Mouse (Mus musculus): ENCODE results near the gene Eya4.

Eya4 gene

GRCm38 (mm10) chr10:23233425-23233824 is 117.2 kb downstream of the Eya4 start:
- in situ Hi-C loops (cut with MboI, MseI): no loop called here

GRCm38 (mm10) chr10:23230863-23231262 is 119.7 kb downstream of the Eya4 start:
- in situ Hi-C loops (cut with MboI, MseI): no loop called here

- in situ Hi-C loops (cut with MboI, MseI): no loop called here
Measured at GRCm38 (mm10) chr10:23223336-23223735, 127.2 kb downstream of the Eya4 start.

- in situ Hi-C loops (cut with MboI, MseI): no loop called here
Measured at GRCm38 (mm10) chr10:23220432-23220831, 130.2 kb downstream of the Eya4 start.

- in situ Hi-C loops (cut with MboI, MseI): no loop called here
Measured at GRCm38 (mm10) chr10:23216815-23217214, 133.8 kb downstream of the Eya4 start.

GRCm38 (mm10) chr10:23211381-23211780 is 139.2 kb downstream of the Eya4 start:
- in situ Hi-C loops (cut with MboI, MseI): no loop called here

GRCm38 (mm10) chr10:23203885-23204284 is 146.7 kb downstream of the Eya4 start:
- in situ Hi-C loops (cut with MboI, MseI): no loop called here

- in situ Hi-C loops (cut with MboI, MseI): no loop called here
Measured at GRCm38 (mm10) chr10:23203144-23203838, 147.3 kb downstream of the Eya4 start.

GRCm38 (mm10) chr10:23202591-23202990 is 148.0 kb downstream of the Eya4 start:
- in situ Hi-C loops (cut with MboI, MseI): no loop called here

GRCm38 (mm10) chr10:23198251-23198650 is 152.3 kb downstream of the Eya4 start:
- in situ Hi-C loops (cut with MboI, MseI): no loop called here

GRCm38 (mm10) chr10:23196336-23196735 is 154.2 kb downstream of the Eya4 start:
- in situ Hi-C loops (cut with MboI, MseI): no loop called here

GRCm38 (mm10) chr10:23195337-23195736 is 155.2 kb downstream of the Eya4 start:
- in situ Hi-C loops (cut with MboI, MseI): no loop called here

- in situ Hi-C loops (cut with MboI, MseI): no loop called here
Measured at GRCm38 (mm10) chr10:23189836-23190235, 160.8 kb downstream of the Eya4 start.

- in situ Hi-C loops (cut with MboI, MseI): no loop called here
Measured at GRCm38 (mm10) chr10:23185391-23185790, 165.2 kb downstream of the Eya4 start.

- in situ Hi-C loops (cut with MboI, MseI): no loop called here
Measured at GRCm38 (mm10) chr10:23181572-23182493, 168.8 kb downstream of the Eya4 start.

- in situ Hi-C loops (cut with MboI, MseI): no loop called here
Measured at GRCm38 (mm10) chr10:23179285-23179684, 171.3 kb downstream of the Eya4 start.

GRCm38 (mm10) chr10:23177347-23178046 is 173.1 kb downstream of the Eya4 start:
- in situ Hi-C loops (cut with MboI, MseI): no loop called here

GRCm38 (mm10) chr10:23176666-23177346 is 173.8 kb downstream of the Eya4 start:
- in situ Hi-C loops (cut with MboI, MseI): no loop called here

- in situ Hi-C loops (cut with MboI, MseI): no loop called here
Measured at GRCm38 (mm10) chr10:23171541-23171940, 179.0 kb downstream of the Eya4 start.

- in situ Hi-C loops (cut with MboI, MseI): no loop called here
Measured at GRCm38 (mm10) chr10:23165089-23165642, 185.4 kb downstream of the Eya4 start.

- in situ Hi-C loops (cut with MboI, MseI): no loop called here
Measured at GRCm38 (mm10) chr10:23159844-23160243, 190.7 kb downstream of the Eya4 start.

Data from T-helper 2 cell (primary cell).